Mouse (Mus musculus): ENCODE measurements around the gene Simc1. TPM values are rescaled to one million over a fixed set of nuclear protein-coding genes. Genes with fewer than 3 reads are reported as not detected.
A peak's percentile ranks its signal among the peaks of the same experiment; 100 is the strongest.

Gene Simc1
- total RNA-seq, 2 experiments from 2014 or later: 1.5 to 3.4 TPM

DNA sequence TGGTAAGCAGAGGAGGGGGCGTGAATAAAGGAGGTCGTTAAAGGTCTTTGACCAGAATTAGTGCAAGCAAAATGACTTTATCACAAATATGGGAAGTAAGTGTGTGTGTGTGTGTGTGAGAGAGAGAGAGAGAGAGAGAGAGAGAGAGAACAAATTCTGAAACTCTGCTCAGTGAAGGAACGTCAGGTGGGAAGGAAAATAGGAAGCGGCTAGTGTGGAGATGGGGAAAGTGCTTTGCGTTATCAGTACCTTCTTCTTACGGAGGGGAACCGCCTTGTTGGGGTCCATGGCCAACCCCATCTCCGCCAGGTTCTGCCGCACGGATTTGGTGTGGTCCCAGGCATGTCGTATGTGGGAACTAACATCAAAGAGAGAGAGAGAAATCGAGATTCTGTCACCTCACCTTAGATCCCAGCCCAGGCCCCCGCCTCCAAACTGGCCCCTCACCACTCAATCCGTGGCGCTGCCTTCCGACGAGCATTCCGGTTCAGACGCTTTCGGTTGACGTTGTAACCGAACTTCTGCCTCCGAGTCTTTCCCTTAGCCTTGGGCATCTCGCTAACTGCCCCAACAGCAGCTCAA is 85.9 kb downstream of the Simc1 start:
- DNase-seq: no peak

DNA sequence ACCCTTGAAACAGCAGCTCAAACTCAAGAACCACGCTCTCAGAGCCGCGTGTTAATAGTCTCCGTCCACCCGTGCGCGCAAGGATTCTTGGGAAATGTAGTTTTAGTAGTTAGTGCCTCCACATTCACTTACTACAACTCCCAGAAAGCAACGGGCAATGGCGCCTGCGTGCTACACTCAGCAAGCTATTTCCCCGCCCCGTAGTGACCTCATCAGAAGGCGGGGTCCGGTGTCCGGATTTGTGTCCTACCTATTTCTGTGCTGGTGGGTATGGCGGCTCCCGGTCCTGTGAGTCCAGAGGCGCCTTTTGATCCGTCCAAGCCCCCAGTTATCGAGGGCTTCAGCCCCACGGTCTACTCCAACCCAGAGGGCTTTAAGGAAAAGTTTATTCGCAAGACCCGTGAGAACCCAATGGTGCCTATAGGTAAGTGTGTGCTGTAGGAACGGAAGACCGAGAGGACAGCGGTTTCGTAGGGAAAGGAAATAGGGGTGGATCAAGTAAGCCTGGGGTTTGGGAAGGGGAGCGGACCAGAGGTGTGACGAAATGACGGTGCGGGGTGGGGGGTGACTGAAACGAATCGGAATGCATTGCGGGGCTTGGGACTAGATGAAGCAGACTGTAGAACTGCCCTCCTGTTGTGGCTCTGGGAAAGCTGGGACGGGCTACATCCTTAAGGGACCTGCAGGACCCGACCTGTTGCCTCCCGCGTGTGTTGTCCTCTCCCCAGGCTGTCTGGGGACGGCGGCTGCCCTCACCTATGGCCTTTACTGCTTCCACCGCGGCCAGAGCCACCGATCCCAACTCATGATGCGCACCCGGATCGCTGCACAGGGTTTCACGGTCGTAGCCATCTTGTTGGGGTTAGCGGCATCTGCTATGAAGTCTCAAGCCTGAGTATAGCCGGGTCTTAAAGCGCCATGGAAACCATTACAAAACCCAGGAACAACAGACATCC is 86.7 kb downstream of the Simc1 start, which contains the start of the genes Nop16 and Higd2a:
Nop16 (minus strand) TSS at position 95 of the 956 bp plus-strand sequence.
Higd2a (plus strand) TSS at position 212 of the 956 bp plus-strand sequence.
- peak; percentile 98 to 99 for DNase-seq

DNA sequence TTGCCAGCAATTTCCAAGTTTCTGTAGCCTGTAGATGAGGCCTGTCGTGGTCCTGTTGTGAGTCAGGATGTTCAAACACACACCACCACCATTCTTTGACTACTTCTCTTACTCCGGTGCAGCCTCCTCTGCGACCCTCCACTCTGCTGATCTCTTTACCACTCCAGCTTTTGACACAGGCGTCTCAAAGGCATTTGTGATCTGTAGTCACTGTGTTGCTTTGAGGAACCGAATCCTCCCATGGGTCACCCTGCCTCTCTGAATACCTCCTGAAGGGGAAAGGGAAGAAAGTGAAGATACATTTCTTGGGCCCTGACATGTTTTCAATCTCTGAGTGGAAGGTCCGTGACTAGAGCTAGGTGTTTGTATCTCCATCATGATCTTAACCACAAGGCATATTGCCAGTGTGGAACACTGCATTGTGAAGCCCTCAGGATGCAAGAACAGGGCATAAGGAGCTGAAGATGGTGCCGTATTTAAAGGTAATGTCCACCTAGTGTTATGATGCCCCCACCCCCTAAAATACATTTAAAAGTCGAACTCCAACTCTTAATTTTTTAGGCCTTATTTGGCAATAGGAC is 88.3 kb downstream of the Simc1 start:
- DNase-seq: no peak

DNA sequence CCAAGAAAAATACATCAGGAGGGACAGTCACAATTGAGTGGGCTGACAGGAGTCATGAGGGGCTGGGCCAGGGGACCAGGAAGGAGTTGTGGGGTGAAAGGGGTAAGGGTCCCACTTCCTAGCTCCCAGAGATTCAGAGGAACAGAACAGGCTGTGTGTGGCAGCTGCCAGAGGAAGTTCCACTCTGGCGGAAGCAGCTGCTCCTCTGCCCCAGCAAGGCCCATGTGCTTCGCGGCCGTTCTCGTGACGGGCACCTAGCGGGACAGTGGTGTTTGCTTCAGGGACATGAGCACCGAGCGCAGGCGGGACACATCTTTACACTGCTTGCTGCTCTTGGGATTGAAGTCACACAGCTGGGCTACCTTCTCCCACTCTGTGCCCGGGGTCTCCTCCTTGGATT is 90.0 kb downstream of the Simc1 start:
- DNase-seq: no peak

GRCm38 (mm10) chr13:54596107-54596690 is 92.6 kb downstream of the Simc1 start:
- DNase-seq: peak; percentile 41 to 57

DNA sequence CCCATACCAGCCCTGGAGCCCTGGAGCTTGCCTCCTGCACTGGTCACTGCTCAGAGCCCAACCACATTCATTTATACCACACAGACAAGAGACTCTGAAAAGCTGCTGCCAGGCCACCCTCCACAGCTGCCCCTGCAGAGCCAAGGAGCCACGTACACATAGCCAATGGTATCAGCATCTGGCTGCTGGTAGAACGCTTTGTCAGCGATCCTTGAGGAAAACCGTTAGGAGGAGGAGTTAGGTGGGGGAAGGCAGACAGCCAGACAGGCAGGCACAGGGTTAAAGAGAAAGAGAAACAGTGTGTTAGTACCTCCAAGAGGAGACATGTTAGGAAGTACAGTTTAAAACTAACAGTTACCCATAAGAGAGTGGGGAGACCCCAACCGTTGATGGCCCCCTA is 93.3 kb downstream of the Simc1 start:
- DNase-seq: no peak

DNA sequence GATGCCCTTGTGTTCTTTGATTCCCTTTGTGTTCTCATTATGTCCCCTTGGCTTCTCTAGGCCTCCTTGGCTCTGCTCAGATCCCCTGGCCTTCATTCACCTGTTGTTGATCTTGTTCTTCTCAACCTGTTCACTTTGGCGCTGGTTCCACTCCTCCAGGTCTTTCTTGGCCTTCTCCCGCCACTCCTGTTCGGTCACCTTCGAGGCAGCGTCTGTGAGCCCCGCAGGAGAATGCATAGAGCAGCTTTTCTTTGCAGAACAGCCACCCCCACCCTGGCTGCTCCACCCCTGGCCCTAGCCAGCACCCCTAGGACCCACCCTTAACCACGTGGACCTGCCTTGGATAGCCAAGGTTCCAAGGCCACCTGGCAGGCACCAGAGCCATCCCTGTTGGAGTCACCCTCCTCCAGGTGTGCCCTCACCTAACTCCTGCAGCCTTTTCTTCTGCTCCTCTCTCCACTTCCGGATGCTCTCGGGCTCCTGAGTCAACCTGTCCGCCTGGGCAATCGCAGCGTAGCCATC is 95.1 kb downstream of the Simc1 start:
- no peak for DNase-seq

Small RNA genes lying within 50 kb of the gene (microRNA-seq; reads per million reads assigned to microRNA genes)
- gene Gm24195: 0 reads per million in 2 experiments

Other genes starting within 250 kb of the Simc1 start
- gene Cplx2, start 132.4 kb upstream of the Simc1 start, total RNA-seq (2021): 1 to 10 TPM; 2.0 to 2.5 TPM
- 10 to 100 TPM; 21.4 to 21.8 TPM for gene Thoc3, start 34.9 kb upstream of the Simc1 start, total RNA-seq (2021)
- gene 4833439L19Rik, start 61.7 kb downstream of the Simc1 start, total RNA-seq (2021): 100 to 1,000 TPM in 1 of 2 experiments, 10 to 100 TPM in 1; 94.5 to 102 TPM
- 1 to 10 TPM; 5.0 to 5.3 TPM for gene Arl10, start 71.2 kb downstream of the Simc1 start, total RNA-seq (2021)
- gene Nop16, start 86.3 kb downstream of the Simc1 start, total RNA-seq (2021): 10 to 100 TPM; 13.7 to 16.4 TPM
- gene Higd2a, start 86.4 kb downstream of the Simc1 start, total RNA-seq (2021): 100 to 1,000 TPM; 185 to 190 TPM
- 10 to 100 TPM; 87.8 to 97.2 TPM for gene Cltb, start 107.6 kb downstream of the Simc1 start, total RNA-seq (2021)
- gene Faf2, start 118.0 kb downstream of the Simc1 start, total RNA-seq (2021): 10 to 100 TPM; 23.1 to 26.4 TPM
- gene Rnf44, start 190.1 kb downstream of the Simc1 start, total RNA-seq (2021): 10 to 100 TPM; 55.1 to 55.9 TPM
- gene Cdhr2, start 197.7 kb downstream of the Simc1 start, total RNA-seq (2021): not detected
- not detected for gene Gprin1, start 246.1 kb downstream of the Simc1 start, total RNA-seq (2021)

Data from heart, adult 18-20 months (tissue).